Mouse (Mus musculus) kidney, adult 2 months (tissue): ENCODE results near the gene Hipk3.

Experiments used
- CTCF ChIP-seq: fragments of 200-500 bp; conservative IDR thresholded peaks from 2 replicates; pipeline ENCODE4 v1.5.1; 2011; ENCODE audit warnings: low read depth, mild to moderate bottlenecking, control low read depth, low read length, moderate library complexity, mixed read lengths; ENCODE audit not compliant: insufficient read depth, insufficient read length
- POLR2A ChIP-seq: fragments of 200-500 bp; IDR thresholded peaks from one replicate; pipeline ENCODE4 v1.6.1; 2011; ENCODE audit warnings: low read depth, low read length, control low read depth

DNA sequence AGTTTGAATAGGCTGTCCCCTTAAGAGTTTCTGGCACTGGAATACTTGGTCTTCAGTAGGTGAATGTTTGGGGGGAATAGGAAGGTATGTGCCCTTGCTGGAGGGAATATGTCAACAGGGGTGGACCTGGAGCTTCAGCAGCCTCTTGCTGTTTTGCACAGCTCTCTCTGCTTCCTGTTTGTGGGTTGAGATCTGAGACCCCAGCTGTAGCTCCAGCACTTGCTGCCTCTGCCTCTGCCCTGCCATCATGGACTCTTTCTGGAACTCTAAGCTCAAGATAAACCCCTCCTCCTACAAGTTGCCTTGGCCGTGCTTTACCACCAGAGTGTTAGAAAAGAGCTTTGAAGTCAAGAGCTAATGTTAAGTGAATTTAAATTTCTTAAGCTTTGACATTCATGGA lies 48.2 kb downstream of the Hipk3 start:
- TF ChIP-seq POLR2A (no peak), CTCF (no peak)
